Mouse (Mus musculus) layer of hippocampus, postnatal 36 days (tissue): ENCODE measurements around the gene Gm21094. TPM values are rescaled to one million over a fixed set of nuclear protein-coding genes. Genes with fewer than 3 reads are reported as not detected.
"Not testable (repeated sequence)": the region's sequence is repeated elsewhere in the genome, so short reads cannot be mapped to it uniquely, and the experiment has no call there.

Source experiments
- DNase-seq, 2 experiments: peaks; one replicate each; pipeline ENCODE4 v3.0.0; 2022
- total RNA-seq, 2 experiments: library from RNA; stranded (reverse); gene quantifications; 2 replicates each; pipeline ENCODE4 v1.2.3; 2021

Gene Gm21094
- not detected for total RNA-seq

DNA sequence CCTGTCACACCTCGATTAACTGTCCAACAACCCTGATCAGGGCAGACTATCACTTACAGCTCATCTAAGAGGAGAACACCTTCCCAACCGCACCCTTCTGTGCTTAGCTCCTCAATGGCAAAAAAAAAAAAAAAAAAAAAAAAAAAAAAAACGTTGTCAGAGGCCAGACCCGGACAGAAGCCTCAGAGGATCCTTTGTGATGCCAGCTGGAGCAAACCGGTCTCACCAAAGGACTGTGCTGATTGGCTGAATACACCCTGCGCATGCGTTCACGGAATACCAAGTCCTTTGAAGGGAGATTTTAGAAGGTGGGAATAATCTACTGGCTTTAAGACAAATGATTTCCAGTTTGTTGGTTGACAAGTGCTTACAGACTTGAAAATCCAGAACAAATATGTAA is at the start of gene Gm21094:
Gene Gm21094 (minus strand): TSS at position 101 of the 400 bp plus-strand sequence.
- DNase-seq: not testable (repeated sequence)
